Mouse (Mus musculus) olfactory bulb, adult 2 months (tissue): Measurements from ENCODE around the gene Rps19.

Source experiments
- CTCF ChIP-seq: fragments of 200-500 bp; IDR thresholded peaks from 2 replicates; pipeline ENCODE4 v1.5.1; 2012; ENCODE audit warnings: low read depth, mild to moderate bottlenecking, low read length, moderate library complexity; ENCODE audit not compliant: insufficient read depth
- POLR2A ChIP-seq: fragments of 200-500 bp; IDR thresholded peaks from 2 replicates; pipeline ENCODE4 v1.6.1; 2012; ENCODE audit warnings: mild to moderate bottlenecking, low read depth, low read length, moderate library complexity; ENCODE audit not compliant: insufficient read depth

DNA sequence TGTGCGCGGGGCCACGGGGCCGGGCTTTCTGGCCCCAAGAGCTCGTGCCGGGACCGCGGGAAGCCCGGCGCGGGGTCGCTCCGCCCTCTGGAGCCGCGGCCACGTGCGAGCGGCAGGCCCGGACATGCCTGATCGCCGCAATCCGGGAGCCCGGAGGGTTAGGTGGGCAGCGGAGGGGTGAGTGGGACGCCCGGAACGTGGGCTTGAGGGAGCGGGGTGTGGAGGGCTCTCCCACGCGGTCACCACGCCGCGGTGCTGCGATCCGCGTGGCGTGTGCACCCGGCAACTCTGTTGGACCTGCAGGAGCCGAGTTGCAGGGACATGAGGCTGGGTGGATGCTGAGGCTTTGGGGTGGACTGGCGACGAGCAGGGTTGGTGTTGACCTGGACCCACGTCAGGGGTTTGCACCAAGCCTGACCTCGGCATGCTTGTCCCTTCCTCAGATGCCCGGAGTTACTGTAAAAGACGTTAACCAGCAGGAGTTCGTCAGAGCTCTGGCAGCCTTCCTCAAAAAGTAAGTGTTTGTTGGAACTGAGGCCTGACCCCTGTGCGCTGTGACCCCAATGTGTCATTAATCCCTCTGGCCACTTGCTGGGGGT, 621 bp downstream of the Rps19 start:
- TF ChIP-seq POLR2A (no peak), CTCF (no peak)
